12 mouse cellular contexts compared by ENCODE assay signal in the genomic region with DNA sequence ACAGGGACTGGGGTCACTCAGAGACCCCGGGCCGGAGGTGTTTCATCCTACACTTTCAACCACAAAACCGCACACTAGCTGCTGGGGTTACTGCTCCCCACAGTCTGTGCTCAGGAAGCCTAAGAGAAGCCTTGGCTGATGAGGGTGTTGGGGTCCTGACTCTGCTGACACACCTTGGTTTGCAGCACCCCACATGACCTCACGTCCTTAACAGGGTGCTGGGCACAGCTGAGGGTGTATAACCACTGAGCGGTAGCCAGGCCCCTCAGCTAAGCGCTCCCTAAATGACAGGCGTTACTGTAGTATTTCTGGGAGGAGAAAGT. TPM values are rescaled to one million over a fixed set of nuclear protein-coding genes. Genes with fewer than 3 reads are reported as not detected.
DNase-seq lines count a peak whose midpoint lies in the region; ATAC-seq and TF ChIP-seq lines count a peak whose summit lies in the region.
"Had no signal": no experiment of that assay in that cellular context is flagged by ENCODE, and none has a peak within 500 bp of the region (broad histone marks: within the 10 kb centered on the region; RNA-seq: fewer than 3 reads in every experiment).

No protein-coding gene starts in this region.

- DNase-seq in heart, postnatal 10 days: no peak
- DNase-seq in midbrain, embryonic 10.5 days (ENCODE audit: low spot score): no peak
- DNase-seq in midbrain, postnatal 0 days (ENCODE audit: low spot score): no peak
- DNase-seq in adipocyte (ENCODE audit: low spot score): no peak
- DNase-seq: adrenal gland, postnatal 36 days; kidney, postnatal 14 days had no signal

- no peak overlapping the region for H3K4me3 ChIP-seq in heart, embryonic 16.5 days (ENCODE audit: low read length)
- no peak overlapping the region for H3K4me3 ChIP-seq in midbrain, embryonic 10.5 days
- no peak overlapping the region for H3K4me3 ChIP-seq in midbrain, postnatal 0 days (ENCODE audit: low read depth, low read length)
- H3K4me3 ChIP-seq in hindbrain, embryonic 15.5 days: no peak overlapping the region
- no peak overlapping the region for H3K4me3 ChIP-seq in midbrain, embryonic 15.5 days
- H3K4me3 ChIP-seq: neural tube, embryonic 13.5 days had no signal

- no peaks in the 10 kb centered on the region for H3K9me3 ChIP-seq in heart, embryonic 16.5 days (replicated peaks; ENCODE audit: control insufficient read depth, low read length)
- H3K9me3 ChIP-seq in midbrain, embryonic 10.5 days (replicated peaks): no peaks in the 10 kb centered on the region
- H3K9me3 ChIP-seq in midbrain, postnatal 0 days (ENCODE audit: low read length): no peaks in the 10 kb centered on the region
- no peaks in the 10 kb centered on the region for H3K9me3 ChIP-seq in hindbrain, embryonic 15.5 days
- H3K9me3 ChIP-seq in midbrain, embryonic 15.5 days: no peaks in the 10 kb centered on the region
- H3K9me3 ChIP-seq: neural tube, embryonic 13.5 days had no signal

- WGBS in heart, embryonic 16.5 days: 47% methylated on average over 7 of the region's 7 CpGs
- 88% methylated on average over 7 of the region's 7 CpGs for WGBS in midbrain, embryonic 10.5 days
- WGBS in midbrain, postnatal 0 days: 68% methylated on average over 7 of the region's 7 CpGs
- WGBS in hindbrain, embryonic 15.5 days: 88% methylated on average over 7 of the region's 7 CpGs
- 78% methylated on average over 7 of the region's 7 CpGs for WGBS in midbrain, embryonic 15.5 days

- no peak for TF ChIP-seq CTCF in midbrain, postnatal 0 days (IDR thresholded peaks at IDR 0.05)

- H3K4me1 ChIP-seq in heart, embryonic 16.5 days (ENCODE audit: control insufficient read depth, insufficient read depth, low read length): peaks cover 32% of the 10 kb centered on the region
- peaks cover 35% of the 10 kb centered on the region for H3K4me1 ChIP-seq in midbrain, embryonic 10.5 days
- H3K4me1 ChIP-seq in midbrain, postnatal 0 days (ENCODE audit: insufficient read depth, low read length): 0 out of 2 replicates have a peak, but pooled peaks cover under 1% of the 10 kb centered on the region
- peaks cover 24% of the 10 kb centered on the region for H3K4me1 ChIP-seq in hindbrain, embryonic 15.5 days (replicated peaks)
- H3K4me1 ChIP-seq in midbrain, embryonic 15.5 days: peaks cover 32% of the 10 kb centered on the region

- peak overlapping the region; percentile 58; the same call in 1 of the 2 replicates for H3K9ac ChIP-seq in heart, embryonic 16.5 days (ENCODE audit: low read length)
- no peak overlapping the region for H3K9ac ChIP-seq in midbrain, postnatal 0 days (replicated peaks; ENCODE audit: low read length, poor library complexity, severe bottlenecking)
- H3K9ac ChIP-seq in hindbrain, embryonic 15.5 days: no peak overlapping the region
- no peak overlapping the region for H3K9ac ChIP-seq in midbrain, embryonic 15.5 days
- H3K9ac ChIP-seq: neural tube, embryonic 13.5 days had no signal

- intact Hi-C loops in heart, postnatal 10 days (cut with DNase I): loop anchor here (2.0 kb wide), 1 partner anchor 53 kb away; no protein-coding TSS in a partner anchor

- peak overlapping the region; percentile 35 for H3K4me2 ChIP-seq in heart, embryonic 16.5 days (ENCODE audit: low read depth, low read length)
- no peak overlapping the region for H3K4me2 ChIP-seq in midbrain, postnatal 0 days (ENCODE audit: low read depth, low read length, poor library complexity, severe bottlenecking)
- H3K4me2 ChIP-seq in hindbrain, embryonic 15.5 days: no peak overlapping the region
- H3K4me2 ChIP-seq in midbrain, embryonic 15.5 days: no peak overlapping the region
- H3K4me2 ChIP-seq: neural tube, embryonic 13.5 days had no signal

- no peaks in the 10 kb centered on the region for H3K27me3 ChIP-seq in heart, embryonic 16.5 days (ENCODE audit: control insufficient read depth, insufficient read depth, low read length)
- no peaks in the 10 kb centered on the region for H3K27me3 ChIP-seq in midbrain, embryonic 10.5 days (ENCODE audit: low read depth, poor library complexity, severe bottlenecking)
- H3K27me3 ChIP-seq in midbrain, postnatal 0 days (ENCODE audit: insufficient read depth, low read length): no peaks in the 10 kb centered on the region
- no peaks in the 10 kb centered on the region for H3K27me3 ChIP-seq in hindbrain, embryonic 15.5 days
- no peaks in the 10 kb centered on the region for H3K27me3 ChIP-seq in midbrain, embryonic 15.5 days (replicated peaks)
- H3K27me3 ChIP-seq: neural tube, embryonic 13.5 days had no signal

- no peak for ATAC-seq in heart, embryonic 16.5 days (replicated peaks; ENCODE audit: extremely low read depth, insufficient read depth, low FRiP score)
- no peak for ATAC-seq in midbrain, postnatal 0 days (ENCODE audit: low FRiP score)
- no peak for ATAC-seq in hindbrain, embryonic 15.5 days (ENCODE audit: low FRiP score, low read depth)
- ATAC-seq in midbrain, embryonic 15.5 days (replicated peaks): 0 out of 2 replicates have a peak, but pooled peaks have one; percentile 10
- ATAC-seq: inflammation-experienced regulatory T-cells, adult 6 months had no signal

- peak overlapping the region; percentile 85 for H3K27ac ChIP-seq in heart, embryonic 16.5 days (ENCODE audit: low read length)
- H3K27ac ChIP-seq in midbrain, embryonic 10.5 days (replicated peaks): peak overlapping the region; percentile 2
- H3K27ac ChIP-seq in midbrain, postnatal 0 days (ENCODE audit: low read depth, low read length): no peak overlapping the region
- H3K27ac ChIP-seq in hindbrain, embryonic 15.5 days (replicated peaks): peak overlapping the region; percentile 30; the same call in 1 of the 2 replicates
- H3K27ac ChIP-seq in midbrain, embryonic 15.5 days: 0 out of 2 replicates have a peak overlapping the region, but pooled peaks have one; percentile 14
- H3K27ac ChIP-seq: neural tube, embryonic 13.5 days had no signal

- peaks cover 31% of the 10 kb centered on the region for H3K36me3 ChIP-seq in heart, embryonic 16.5 days (ENCODE audit: control insufficient read depth, insufficient read depth)
- peaks cover 77% of the 10 kb centered on the region for H3K36me3 ChIP-seq in midbrain, embryonic 10.5 days
- H3K36me3 ChIP-seq in midbrain, postnatal 0 days (ENCODE audit: insufficient read depth, low read length): peaks cover 53% of the 10 kb centered on the region
- H3K36me3 ChIP-seq in hindbrain, embryonic 15.5 days: peaks cover 48% of the 10 kb centered on the region
- H3K36me3 ChIP-seq in midbrain, embryonic 15.5 days (replicated peaks): peaks cover 33% of the 10 kb centered on the region

RNA-seq across cellular contexts. Expression of a gene that starts 29.8 kb away (rescaled TPM):
- 39.1 and 41.7 TPM in 2 replicates for polyA plus RNA-seq in heart, embryonic 16.5 days (2015; fragmentation: Nextera tagmentation; extraction: Ambion mirVana)
- total RNA-seq in heart, postnatal 10 days (2021): 10 to 100 TPM; 61.4 to 63.2 TPM
- 57.3 and 61.8 TPM in 2 replicates for polyA plus RNA-seq in midbrain, embryonic 10.5 days (2016; fragmentation: Nextera tagmentation; extraction: Ambion mirVana)
- 48.6 and 56.3 TPM in 2 replicates for total RNA-seq in midbrain, postnatal 0 days (2014; rRNA removed)
- 39.1 and 40.5 TPM in 2 replicates for polyA plus RNA-seq in midbrain, postnatal 0 days (2015; fragmentation: Nextera tagmentation; extraction: Ambion mirVana)
- polyA plus RNA-seq in hindbrain, embryonic 15.5 days (2015; fragmentation: Nextera tagmentation; extraction: Ambion mirVana): 32.4 and 34.7 TPM in 2 replicates
- polyA plus RNA-seq in midbrain, embryonic 15.5 days (2015; fragmentation: Nextera tagmentation; extraction: Ambion mirVana): 26.8 and 35.5 TPM in 2 replicates

RNA-seq across cellular contexts. Expression of a gene that starts 29.9 kb away (rescaled TPM):
- 66.9 and 77.5 TPM in 2 replicates for polyA plus RNA-seq in heart, embryonic 16.5 days (2015; fragmentation: Nextera tagmentation; extraction: Ambion mirVana)
- total RNA-seq in heart, postnatal 10 days (2021): 10 to 100 TPM; 62.5 to 70.5 TPM
- polyA plus RNA-seq in midbrain, embryonic 10.5 days (2016; fragmentation: Nextera tagmentation; extraction: Ambion mirVana): 265 and 287 TPM in 2 replicates
- 154 and 191 TPM in 2 replicates for total RNA-seq in midbrain, postnatal 0 days (2014; rRNA removed)
- polyA plus RNA-seq in midbrain, postnatal 0 days (2015; fragmentation: Nextera tagmentation; extraction: Ambion mirVana): 165 and 173 TPM in 2 replicates
- 152 and 194 TPM in 2 replicates for polyA plus RNA-seq in hindbrain, embryonic 15.5 days (2015; fragmentation: Nextera tagmentation; extraction: Ambion mirVana)
- polyA plus RNA-seq in midbrain, embryonic 15.5 days (2015; fragmentation: Nextera tagmentation; extraction: Ambion mirVana): 182 and 184 TPM in 2 replicates

RNA-seq across cellular contexts. Expression of a gene that starts 51.7 kb away (rescaled TPM):
- polyA plus RNA-seq in heart, embryonic 16.5 days (2015; fragmentation: Nextera tagmentation; extraction: Ambion mirVana): 0.32 and 0.39 TPM in 2 replicates
- under 1 TPM; 0.22 to 0.34 TPM for total RNA-seq in heart, postnatal 10 days (2021)
- polyA plus RNA-seq in midbrain, embryonic 10.5 days (2016; fragmentation: Nextera tagmentation; extraction: Ambion mirVana): 3.0 and 5.8 TPM in 2 replicates
- total RNA-seq in midbrain, postnatal 0 days (2014; rRNA removed): 45.6 and 52.8 TPM in 2 replicates
- polyA plus RNA-seq in midbrain, postnatal 0 days (2015; fragmentation: Nextera tagmentation; extraction: Ambion mirVana): 15.8 and 16.9 TPM in 2 replicates
- polyA plus RNA-seq in hindbrain, embryonic 15.5 days (2015; fragmentation: Nextera tagmentation; extraction: Ambion mirVana): 9.8 and 11.1 TPM in 2 replicates
- polyA plus RNA-seq in midbrain, embryonic 15.5 days (2015; fragmentation: Nextera tagmentation; extraction: Ambion mirVana): 11.7 and 14.0 TPM in 2 replicates
- total RNA-seq: megakaryocyte progenitor cell, adult 5-6 weeks had no signal
- polyA plus RNA-seq: inflammation-experienced regulatory T-cells, adult 6 months had no signal
